Mouse (Mus musculus) spleen, postnatal 36 days (tissue): ENCODE data around the gene Gm45618.
"Not testable (repeated sequence)": the region's sequence is repeated elsewhere in the genome, so short reads cannot be mapped to it uniquely, and the experiment has no call there.

ENCODE experiments used
- DNase-seq, 2 experiments: peaks; one replicate each; pipeline ENCODE4 v3.0.0; 2022; ENCODE audit warnings: low spot score in 2 of 2, mixed read lengths in 1 of 2

Gm45618 gene

DNA sequence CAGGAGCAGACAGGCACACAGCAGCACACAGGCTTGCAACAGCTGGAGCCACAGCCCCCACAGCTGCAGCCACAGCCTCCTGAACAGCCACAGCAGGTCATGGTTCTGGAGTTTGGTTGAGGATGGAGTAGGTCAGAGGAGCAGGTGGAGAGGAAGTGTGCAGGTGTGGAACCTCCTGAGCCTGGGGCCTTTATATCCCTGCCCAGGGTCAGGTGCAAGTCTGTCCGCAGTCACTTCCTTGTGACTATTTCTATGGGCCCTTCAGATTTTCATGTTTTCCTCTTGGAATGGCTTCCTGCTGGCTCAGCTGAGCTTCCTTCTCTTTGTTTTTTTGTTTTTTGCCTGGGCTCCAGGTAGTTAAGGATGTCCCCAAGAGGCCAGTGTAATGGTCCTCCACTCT lies at the start of gene Gm45618:
TSS of gene Gm45618 (minus strand) at position 101 of the 400 bp plus-strand sequence.
- DNase-seq, result not testable (repeated sequence)

DNA sequence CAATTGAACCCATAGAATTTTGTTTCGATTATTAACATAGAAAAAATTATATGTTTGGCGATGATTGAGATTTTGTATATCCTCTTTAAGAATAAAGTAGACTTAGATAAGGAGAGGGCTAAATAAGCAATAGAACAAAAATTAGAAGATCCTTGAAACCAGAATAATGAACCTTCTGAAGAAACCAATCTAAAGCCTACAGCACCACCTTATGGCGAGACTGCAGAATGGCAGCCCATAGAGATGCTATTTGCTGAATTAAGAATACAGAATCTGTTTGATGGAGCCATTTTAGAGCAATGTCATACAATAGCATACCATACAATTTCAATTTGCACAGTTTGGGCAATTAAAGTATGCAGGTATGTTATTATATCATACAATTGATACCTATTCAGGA lies 49.3 kb upstream of the Gm45618 start:
- DNase-seq, result no peak

DNA sequence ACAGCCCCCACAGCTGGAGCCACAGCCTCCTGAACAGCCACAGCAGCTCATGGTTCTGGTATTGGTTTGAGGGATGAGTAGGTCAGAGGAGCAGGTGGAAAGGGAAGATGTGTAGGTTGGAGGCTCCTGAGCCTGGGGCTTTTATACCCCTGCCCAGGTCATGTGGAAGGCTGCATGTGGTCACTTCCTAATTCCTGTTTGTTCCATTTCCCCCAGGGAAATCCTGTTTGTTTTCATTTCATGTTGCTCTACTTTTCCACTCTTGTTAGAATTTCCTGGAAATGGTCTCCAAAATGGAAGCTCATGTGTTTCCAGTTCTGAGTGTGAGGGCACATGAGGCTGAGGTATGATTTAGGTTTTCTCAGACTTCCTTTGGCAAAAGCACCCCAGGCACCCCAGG lies 45.1 kb upstream of the Gm45618 start, which contains the start of gene Gm4553:
TSS of gene Gm4553 (minus strand) at position 101 of the 400 bp plus-strand sequence.
- DNase-seq, result not testable (repeated sequence)

DNA sequence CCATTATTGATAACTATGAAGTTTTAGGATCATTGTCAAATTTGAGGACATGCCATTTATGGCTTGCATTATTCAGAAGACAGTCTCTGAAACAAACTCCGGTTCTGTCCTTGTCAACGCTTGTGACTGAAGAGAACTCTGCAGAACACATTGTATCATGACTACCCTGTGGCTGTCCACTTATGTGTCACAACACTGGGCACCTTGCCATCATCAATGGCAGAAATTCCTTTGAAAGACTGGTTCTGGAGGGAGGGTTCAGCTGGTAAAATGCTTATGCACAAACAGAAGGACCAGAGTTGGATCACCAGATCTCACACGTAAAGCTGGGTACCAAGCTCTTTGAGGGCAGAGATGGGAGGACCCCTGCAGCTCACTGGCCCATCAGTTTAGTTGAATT lies 38.8 kb upstream of the Gm45618 start:
- no peak for DNase-seq

DNA sequence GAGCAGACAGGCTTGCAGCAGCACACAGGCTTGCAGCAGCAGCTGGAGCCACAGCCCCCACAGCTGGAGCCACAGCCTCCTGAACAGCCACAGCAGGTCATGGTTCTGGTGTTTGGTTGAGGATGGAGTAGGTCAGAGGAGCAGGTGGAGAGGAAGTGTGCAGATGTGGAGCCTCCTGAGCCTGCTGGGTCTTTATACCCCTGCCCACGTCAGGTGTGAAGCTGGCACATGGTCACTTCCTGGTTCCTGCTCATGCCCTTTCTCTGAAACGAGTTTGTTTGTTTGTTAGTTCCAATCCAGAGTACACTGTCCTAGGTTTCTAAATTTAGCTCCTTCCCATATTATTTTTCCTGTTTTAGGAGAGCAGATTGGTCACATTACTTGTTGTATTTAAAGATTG lies 36.5 kb upstream of the Gm45618 start, which contains the start of gene Gm29735:
TSS of gene Gm29735 (minus strand) at position 101 of the 400 bp plus-strand sequence.
- DNase-seq, result not testable (repeated sequence)

DNA sequence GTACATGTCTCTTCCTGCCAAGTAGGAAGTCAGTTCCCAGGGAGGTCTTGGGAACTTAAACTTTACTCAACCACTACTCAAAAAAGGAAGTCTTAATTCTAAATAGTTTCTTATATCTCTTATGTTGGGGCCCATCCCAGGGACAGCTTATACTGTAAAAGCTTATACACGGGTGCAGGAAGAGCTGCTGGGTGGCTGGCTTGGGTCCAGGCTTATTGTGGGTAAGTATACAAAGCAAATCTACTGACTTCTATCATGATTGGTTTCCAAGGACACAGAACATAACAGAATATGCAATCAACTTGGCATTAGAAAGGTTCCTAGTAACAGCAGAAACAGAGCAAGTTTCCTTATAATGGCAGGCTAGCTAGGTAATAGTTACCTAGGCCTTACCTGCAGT lies 34.8 kb upstream of the Gm45618 start:
- DNase-seq, result no peak

DNA sequence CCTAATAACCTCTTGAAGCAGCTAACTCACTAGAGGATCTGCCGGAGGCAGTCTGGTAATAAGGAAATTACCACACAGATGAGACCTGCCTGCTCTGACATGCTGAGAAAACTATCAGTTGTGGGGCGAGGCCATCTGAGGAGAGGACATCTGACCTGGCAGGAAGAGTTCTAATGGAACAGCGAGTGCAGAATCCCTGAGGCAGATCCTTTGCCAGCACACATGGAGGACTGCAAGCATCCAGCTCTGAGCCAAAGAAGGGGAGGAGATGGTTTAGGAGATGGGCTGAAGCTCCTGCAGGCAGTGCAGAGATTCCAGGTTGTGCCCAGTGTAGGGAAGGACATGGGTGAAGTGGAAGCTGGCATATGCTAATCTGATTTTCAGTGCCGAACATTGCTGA lies 31.7 kb upstream of the Gm45618 start:
- DNase-seq, result no peak

DNA sequence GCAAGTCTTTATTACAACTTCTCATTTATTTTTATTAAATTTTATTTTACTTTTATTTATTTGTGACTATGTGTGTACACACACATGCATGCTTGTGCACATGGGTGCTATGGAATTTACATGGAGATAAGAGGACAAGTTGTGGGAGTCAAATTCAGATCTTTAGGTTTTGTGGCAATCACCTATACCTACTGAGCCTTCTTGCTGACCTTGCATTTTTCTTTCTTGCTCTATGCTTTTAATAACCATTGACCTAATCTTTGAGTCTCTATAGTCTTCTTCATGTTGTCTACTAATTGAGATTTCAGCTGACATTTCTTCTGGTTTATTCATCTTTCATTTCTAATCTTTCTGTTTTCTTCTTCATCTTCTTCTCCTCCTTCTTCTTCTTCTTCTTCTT lies 28.1 kb upstream of the Gm45618 start:
- no peak for DNase-seq

DNA sequence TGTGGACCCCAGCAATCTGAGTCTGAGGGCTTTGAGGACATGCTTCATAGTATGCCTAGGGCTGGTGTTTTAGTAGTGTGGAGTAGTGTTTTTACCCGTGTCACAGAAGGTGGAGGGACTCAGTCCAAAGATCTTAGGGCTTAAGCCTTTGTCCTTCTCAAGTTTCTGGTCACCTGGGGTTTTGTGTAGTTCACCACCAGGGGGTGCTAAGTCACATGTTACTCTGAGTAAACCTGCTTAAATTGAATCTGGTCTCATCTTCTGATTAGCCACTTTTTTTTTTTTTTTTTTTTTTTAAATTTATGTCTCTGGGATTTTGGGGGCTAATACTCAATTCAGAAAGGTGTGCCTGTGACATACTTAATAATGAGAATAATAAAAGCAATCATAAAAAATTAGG lies 25.5 kb upstream of the Gm45618 start:
- peak in 1 of 2 experiments; percentile 22 for DNase-seq

DNA sequence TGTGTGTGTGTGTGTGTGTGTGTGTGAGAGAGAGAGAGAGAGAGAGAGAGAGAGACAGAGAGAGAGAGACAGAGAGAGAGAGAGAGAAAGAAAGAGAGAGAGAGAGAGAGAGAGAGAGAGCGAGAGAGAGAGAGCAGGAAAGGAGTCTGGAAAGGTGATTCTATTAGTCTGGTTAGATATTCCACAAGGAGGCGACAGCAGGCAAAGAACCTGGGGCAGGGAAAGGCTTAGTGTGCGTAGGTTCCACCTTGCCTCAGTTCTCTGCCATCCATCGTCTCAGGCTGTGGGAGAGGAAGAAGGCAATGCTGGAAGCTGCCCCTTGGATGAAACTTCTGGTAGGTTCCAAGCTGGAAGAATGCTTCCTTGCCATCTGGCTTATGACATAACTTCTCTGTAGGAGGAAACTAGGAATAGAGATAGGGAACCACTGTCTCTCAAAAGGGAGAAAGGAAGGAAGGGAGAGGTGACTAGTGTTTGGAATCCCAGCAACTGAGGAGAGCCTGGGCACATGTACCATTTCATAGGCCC lies 24.9 kb upstream of the Gm45618 start:
- DNase-seq, result no peak

DNA sequence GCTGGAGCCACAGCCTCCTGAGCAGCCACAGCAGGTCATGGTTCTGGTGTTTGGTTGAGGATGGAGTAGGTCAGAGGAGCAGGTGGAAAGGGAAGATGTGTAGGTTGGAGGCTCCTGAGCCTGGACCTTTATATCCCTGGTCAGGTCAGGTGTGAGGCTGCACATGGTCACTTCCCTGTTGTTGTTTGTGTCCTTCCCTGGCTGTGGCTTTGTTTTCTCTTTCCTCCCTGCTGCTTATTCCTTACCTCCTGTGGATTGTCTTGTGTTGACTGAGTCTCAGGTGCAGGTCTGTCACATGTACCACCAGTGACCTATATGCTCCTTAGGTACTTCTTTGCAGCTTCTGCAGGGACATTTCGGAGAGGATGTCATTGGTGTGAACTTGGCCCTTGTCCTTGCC lies 24.0 kb upstream of the Gm45618 start, which contains the start of gene Gm45337:
TSS of gene Gm45337 (minus strand) at position 101 of the 400 bp plus-strand sequence.
- no peak for DNase-seq

DNA sequence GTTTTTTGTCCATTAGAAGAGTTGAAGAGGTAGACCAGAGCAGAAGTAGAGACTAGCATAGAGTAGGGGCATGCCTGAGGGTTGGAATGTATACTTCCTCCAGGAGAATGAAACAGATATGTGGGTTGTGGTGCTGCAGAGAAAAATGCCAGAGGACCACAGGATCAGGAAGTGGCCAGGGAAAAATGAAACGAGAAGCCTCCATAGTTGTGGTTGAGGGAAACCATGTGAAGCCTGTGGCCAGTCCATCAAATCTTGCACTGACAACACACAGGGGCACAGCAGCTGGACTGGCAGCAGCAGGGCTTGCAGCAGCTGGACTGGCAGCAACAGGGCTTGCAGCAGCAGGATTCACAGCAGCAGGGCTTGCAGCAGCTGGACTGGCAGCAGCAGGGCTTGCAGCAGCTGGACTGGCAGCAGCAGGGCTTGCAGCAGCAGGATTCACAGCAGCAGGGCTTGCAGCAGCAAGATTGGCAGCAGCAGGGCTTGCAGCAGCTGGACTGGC lies 23.0 kb upstream of the Gm45618 start:
- not testable (repeated sequence) for DNase-seq

DNA sequence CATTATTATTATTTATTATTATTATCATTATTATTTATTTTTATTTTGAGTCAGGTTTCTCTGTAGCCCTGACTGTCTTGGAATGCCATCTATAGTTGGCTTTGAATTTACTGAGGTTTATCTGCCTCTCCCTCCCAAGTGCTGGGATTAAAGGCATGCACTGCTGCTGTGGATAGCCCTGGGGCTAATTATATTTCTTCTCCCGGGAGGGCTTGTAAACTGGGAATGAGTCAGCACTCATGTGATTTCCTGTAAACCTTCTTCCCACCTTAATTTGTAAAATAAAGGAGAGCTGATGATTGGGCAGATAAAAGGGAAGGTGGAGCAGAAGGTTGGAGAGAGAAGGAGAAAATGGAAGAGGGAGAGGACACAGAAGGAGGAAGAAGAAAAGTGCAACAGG lies 20.2 kb upstream of the Gm45618 start:
- no peak for DNase-seq

DNA sequence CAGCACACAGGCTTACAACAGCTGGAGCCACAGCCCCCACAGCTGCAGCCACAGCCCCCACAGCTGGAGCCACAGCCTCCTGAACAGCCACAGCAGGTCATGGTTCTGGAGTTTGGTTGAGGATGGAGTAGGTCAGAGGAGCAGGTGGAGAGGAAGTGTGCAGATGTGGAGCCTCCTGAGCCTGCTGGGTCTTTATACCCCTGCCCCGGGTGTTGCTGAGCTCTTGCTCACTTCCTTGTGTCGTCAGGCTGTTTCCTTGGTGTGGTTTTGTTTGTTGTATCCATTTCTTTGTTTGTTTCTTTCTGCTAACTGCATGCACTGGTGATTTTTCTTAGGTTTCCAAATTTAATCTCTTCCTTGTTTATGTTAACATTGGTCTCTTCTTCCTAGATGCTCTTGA lies 15.4 kb upstream of the Gm45618 start, which contains the start of gene Gm39115:
TSS of gene Gm39115 (minus strand) at position 101 of the 400 bp plus-strand sequence.
- not testable (repeated sequence) for DNase-seq

DNA sequence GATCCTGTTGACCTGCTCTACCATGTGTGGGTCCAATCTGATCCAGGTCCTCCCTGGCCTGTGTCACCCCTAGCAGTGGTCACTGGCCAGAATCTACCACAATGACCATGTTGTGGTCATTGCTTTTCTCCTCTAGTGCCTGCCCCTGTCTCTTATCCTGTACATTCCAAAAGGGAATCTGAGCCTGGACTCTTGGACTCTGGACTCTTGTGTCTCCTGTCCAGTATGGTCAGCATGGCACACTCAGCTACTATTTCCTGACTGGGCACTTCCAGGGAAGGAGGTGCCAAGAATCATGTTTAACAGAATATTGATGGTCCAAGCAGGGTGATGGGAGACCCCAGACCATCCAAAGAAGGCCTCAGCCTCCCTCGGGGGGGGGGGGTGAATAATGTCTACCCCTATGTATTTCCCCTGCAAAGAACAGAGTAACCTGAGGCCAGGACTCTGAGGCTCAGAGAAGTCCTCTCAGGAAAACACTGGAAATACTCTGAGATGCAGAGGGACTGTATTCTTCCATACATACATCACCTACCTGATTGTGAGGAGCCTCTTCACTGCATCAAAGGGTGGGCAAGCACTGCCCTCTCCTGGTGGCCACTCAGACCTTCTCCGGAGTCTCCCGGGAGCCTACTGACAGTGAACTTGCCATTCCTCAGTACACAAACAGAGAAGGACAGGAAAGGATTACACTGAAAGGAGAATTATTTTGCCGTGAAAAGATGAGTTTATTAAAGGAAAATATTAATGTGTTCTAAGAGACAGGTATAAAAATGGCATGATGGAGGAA lies 13.9 kb upstream of the Gm45618 start:
- DNase-seq, result no peak

DNA sequence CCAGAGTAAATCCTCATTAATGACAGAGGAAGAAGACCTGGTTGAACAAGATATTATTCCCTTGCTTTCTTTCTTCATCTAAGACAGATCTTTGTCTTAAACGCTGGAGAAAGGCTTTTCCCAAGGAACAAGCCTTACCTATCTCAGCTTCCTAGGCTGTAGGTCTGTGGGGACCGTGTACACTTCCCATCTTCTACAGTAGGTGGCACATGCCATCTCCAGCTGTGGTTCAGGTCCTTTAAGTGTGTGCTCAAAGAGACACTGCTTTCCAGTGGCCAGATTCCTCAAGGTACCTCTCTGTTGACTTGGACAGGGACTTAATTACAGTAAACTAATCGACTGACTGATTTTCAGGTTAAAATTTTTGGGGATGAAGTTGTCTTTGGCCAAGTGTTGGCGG lies 8.3 kb upstream of the Gm45618 start:
- DNase-seq, result no peak

DNA sequence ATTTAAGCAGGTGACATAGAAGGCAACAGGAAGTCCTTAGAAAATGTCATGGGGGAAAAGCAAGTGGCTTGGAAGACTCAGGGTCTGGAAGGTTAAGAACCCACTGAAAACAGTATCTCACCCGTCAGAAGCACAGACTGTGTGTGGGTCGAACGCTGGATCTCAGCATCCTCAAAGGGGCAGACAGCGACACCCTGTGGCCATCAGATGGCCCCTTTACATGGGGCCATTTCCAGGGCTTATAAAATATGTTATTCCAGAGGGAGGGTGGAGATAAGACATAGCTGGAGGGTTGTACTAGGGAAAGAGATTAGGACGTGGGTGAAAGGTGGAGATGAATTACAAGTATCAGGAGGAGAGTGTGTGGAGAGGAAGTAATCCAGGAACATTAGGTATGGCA lies 897 bp downstream of the Gm45618 start:
- DNase-seq, result no peak

DNA sequence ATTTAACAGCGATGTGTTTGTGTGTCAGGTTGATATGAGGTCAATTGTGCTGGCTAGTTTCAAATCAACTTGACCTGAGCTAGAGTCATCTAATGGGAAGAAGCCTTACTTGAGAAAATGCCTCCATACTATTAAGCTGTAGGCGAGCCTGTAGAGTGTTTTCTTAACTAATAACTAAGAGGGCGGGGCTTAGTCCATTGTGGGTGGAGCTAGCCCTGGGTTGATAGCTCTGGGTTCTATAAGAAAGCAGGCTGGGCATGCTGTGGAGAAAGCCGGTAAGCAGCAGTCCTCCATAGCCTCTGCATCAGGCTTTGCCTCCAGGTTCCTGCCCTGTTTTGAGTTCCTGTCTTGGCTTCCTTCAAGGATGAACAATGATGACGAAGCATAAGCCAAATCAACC lies 15.8 kb downstream of the Gm45618 start:
- DNase-seq, result no peak

DNA sequence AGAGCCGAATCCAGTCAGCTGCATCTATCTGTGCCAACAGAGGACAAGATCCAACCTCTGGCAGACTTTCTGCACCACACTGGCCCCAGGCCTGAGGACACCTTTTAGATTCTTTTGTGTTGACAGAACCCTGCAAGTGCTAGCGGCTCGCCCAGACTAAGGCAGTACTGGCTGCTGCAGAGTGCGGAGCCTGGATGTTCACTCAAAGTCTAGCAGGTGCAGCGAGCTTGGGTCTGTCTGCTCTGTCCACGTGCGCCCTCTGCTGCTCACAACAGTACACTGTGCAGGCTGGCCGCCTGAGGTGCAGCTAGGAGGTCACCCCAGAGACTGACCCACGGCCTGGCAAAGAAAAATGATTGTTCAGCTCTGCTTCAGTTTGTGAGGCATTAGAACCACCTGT lies 22.8 kb downstream of the Gm45618 start:
- peak; percentile 57 to 59 for DNase-seq

DNA sequence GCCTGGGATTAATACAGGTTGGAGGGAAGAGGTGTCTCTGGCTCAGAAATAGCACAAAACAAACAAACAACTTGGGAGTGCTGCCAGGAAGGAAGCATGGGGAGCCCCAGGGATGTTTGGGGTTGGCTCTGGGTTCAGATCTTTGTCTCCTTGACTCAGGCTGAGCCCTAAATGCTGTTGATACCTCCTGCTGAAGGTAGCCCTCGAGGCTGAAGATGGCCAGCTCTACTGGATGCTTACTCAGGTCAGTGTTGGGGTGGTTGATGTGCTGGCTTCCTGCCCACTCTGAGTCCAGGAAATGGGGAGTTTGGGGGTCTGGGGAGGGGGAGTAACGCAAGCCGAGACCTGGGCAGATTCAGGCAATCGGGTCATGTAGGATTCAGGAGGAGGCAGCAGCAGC lies 23.8 kb downstream of the Gm45618 start:
- DNase-seq, result no peak

DNA sequence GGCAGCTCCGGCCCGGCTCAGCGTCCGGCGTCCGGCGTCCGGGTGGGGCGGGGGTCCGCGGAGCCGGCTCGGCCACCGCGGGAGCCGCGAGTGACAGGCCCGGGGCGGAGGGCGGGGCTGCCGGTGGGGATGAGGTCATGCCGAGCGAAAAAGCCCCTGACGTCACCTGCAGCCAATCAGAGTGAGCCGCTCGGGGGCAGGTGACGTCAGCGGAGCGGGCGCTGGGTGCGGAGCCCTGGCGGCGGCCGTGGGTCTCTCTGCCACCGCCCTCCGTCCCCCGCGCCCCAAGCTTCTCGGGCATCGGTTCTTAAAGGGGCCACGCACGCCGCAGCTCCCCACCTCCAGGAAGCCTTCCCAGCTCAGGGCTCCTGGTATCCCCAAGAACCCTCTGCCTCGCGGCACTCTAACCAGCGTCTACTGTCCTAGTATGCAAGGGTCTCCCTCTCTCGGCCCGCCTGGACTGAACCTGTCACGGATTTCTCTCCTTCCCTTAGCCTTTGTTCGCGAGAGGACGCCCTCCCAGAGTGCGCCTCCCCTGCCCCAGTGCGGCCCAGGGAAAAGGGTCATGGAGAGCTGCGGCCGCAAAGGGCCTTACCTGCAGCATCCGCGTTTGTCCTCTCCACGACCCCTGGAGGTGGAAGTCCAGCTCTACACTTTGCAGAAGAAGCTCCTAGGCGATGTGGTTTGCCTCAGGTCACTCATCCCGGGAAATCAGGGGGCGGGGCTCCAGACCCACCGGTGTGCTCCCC lies 25.2 kb downstream of the Gm45618 start, which contains the start of gene Dusp8:
TSS of gene Dusp8 (minus strand) at position 661 of the 749 bp plus-strand sequence.
- DNase-seq, result peak; percentile 72 to 77
